Mouse (Mus musculus) liver, adult 2 months (tissue): ENCODE results near the gene Syt8. TPM values are rescaled to one million over a fixed set of nuclear protein-coding genes. Genes with fewer than 3 reads are reported as not detected.

ENCODE experiments used
- DNase-seq: peaks from one replicate; pipeline ENCODE4 v3.0.0-alpha.2; 2011; ENCODE audit warnings: low read depth, low spot score; ENCODE audit errors: extremely low read depth
- H3K27ac ChIP-seq: fragments of 200-500 bp; replicated peaks from 2 replicates; pipeline ENCODE4 v1.5.1; 2012; ENCODE audit warnings: low read depth, mild to moderate bottlenecking, control low read depth, inconsistent platforms, low read length; ENCODE audit not compliant: insufficient read depth
- H3K27me3 ChIP-seq: fragments of 200-500 bp; 2 replicates; pipeline ENCODE4 v1.6.1; 2012; ENCODE audit warnings: mild to moderate bottlenecking, moderate library complexity, low read length, inconsistent platforms; ENCODE audit not compliant: control insufficient read depth, insufficient read depth
- H3K36me3 ChIP-seq: fragments of 200-500 bp; 2 replicates; pipeline ENCODE4 v1.6.1; 2012; ENCODE audit warnings: low read length, inconsistent platforms; ENCODE audit not compliant: control insufficient read depth, insufficient read depth
- H3K4me1 ChIP-seq: fragments of 200-500 bp; 2 replicates; pipeline ENCODE4 v1.6.1; 2011; ENCODE audit warnings: low read length; ENCODE audit not compliant: control insufficient read depth, insufficient read depth
- H3K4me3 ChIP-seq: fragments of 200-500 bp; 2 replicates; pipeline ENCODE4 v1.5.1; 2011; ENCODE audit warnings: low read depth, mild to moderate bottlenecking, control low read depth, low read length, moderate library complexity; ENCODE audit not compliant: insufficient read depth
- H3K79me2 ChIP-seq: fragments of 200-500 bp; 2 replicates; pipeline ENCODE4 v1.6.1; 2012; ENCODE audit warnings: inconsistent platforms, mild to moderate bottlenecking, low read length, moderate library complexity; ENCODE audit not compliant: control insufficient read depth, insufficient read depth
- H3K9ac ChIP-seq: fragments of 200-500 bp; 2 replicates; pipeline ENCODE4 v1.6.1; 2012; ENCODE audit warnings: low read depth, mild to moderate bottlenecking, control low read depth, inconsistent platforms, low read length
- CTCF ChIP-seq: fragments of 200-500 bp; IDR thresholded peaks from 2 replicates; pipeline ENCODE4 v1.5.1; 2011; ENCODE audit warnings: low read depth, low read length, control low read depth
- POLR2A ChIP-seq: fragments of 200-500 bp; IDR thresholded peaks from 2 replicates; pipeline ENCODE4 v1.6.1; 2011; ENCODE audit warnings: low read length, control low read depth; ENCODE audit not compliant: insufficient read depth; ENCODE audit errors: extremely low read depth
- WGBS: fragments of 180-500 bp; shearing (Covaris S2); methylation state at CpG from one replicate; pipeline ENCODE4 v1.1.7; 2018; 5-methylcytosine and 5-hydroxymethylcytosine counted together
- polyA plus RNA-seq: library from polyadenylated mRNA; depleted of rRNA; stranded (reverse); fragments of >200 nt; gene quantifications from 2 replicates; pipeline ENCODE4 v1.2.3, GENCODE M21; 2012; rRNA removed
- total RNA-seq: library from RNA; depleted of rRNA; stranded (reverse); fragments of >200 nt; gene quantifications from 2 replicates; pipeline ENCODE4 v1.2.3, GENCODE M21; 2014; rRNA removed

The Syt8 gene
- total RNA-seq, result not detected in 2 replicates
- polyA plus RNA-seq, result not detected in 2 replicates

DNA sequence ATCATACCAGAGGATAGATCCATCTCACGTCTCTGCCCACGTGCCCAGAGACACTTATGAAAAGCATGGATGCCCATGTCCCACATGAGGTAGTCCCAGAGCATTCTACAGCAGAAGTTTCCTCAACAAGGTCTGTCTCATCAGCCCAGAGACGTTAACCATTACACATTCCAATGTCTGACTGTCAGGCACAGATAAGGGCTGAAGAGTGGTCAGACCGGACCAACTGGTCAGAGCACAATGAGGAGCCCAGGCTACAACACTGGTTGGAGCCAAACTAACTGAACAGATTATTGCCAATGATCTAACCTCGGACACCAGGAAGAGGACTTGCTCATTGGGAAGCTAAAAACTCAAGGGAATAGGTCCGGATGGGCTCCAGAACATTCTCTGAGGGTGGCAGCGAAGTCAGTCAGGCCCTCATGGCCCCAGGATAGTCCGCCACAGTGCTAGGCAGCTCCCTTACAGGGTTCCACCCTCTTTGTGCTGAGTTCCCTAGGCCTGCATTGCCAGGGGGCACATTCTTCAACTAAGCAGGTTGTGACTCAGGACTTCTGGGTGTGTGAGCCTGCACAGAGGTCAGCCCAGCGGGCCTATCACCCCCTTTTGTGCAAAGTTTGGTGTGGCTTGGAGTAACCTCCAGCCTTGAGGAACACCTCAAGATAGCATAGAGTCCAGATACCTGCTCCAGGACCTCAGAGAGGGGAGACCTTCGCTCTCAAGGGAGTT is at the start of gene Syt8:
Gene Syt8, plus strand, starts transcription at position 714 of the 729 bp plus-strand sequence.
- no peak for TF ChIP-seq POLR2A
- no peak for TF ChIP-seq CTCF
- Histone ChIP-seq H3K27me3 (no peaks in the 10 kb centered on the region), H3K79me2 (no peaks in the 10 kb centered on the region), H3K9ac (no peak within 1 kb of the TSS), H3K4me1 (no peaks in the 10 kb centered on the region), H3K4me3 (no peak within 1 kb of the TSS), H3K27ac (no peak within 1 kb of the TSS), H3K36me3 (no peaks in the 10 kb centered on the region)
- 74% methylated on average over 10 of the region's 10 CpGs for WGBS
- DNase-seq, result no peak

DNA sequence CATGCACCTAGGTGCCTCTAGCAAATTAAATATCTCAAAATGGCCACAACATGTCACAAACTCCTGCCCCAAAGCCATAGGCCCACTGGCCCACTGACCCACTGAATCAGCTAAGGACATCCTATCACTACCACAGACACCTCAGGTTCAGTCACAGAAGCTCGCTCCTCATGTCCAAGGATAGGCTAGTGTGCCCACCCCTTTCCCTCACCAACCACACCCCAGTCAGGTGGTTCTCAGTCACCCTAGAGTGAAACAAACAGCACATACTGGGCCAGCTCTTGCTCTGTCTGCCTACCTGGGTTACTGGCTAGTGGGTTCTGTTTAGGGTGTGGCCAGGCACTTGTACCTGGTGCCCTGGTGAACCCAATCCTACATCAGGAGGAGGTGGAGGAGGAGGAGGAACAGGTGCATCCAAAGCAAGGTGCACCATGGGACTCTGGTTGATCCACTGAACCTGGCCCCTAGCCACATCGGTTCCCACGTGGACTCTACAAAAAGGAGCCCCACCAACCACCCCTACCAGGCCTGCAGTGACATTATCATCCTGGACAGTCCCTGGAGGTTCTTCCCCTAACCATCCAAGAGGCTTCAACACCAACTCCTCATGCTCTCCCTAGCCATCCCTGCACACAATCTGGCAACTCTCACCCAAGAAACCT is 48.8 kb upstream of the Syt8 start:
- Histone ChIP-seq H3K4me1 (peaks cover 14% of the 10 kb centered on the region), H3K27me3 (no peaks in the 10 kb centered on the region), H3K4me3 (peak overlapping the region; percentile 78), H3K27ac (0 out of 2 replicates have a peak overlapping the region, but pooled peaks have one; percentile 18), H3K79me2 (peaks cover 17% of the 10 kb centered on the region; the same call in 1 of the 2 replicates), H3K36me3 (peaks cover 28% of the 10 kb centered on the region), H3K9ac (peak overlapping the region; percentile 50)
- WGBS, result 66% methylated on average over 3 of the region's 3 CpGs
- DNase-seq, result no peak
- TF ChIP-seq CTCF, result no peak
- TF ChIP-seq POLR2A, result no peak

DNA sequence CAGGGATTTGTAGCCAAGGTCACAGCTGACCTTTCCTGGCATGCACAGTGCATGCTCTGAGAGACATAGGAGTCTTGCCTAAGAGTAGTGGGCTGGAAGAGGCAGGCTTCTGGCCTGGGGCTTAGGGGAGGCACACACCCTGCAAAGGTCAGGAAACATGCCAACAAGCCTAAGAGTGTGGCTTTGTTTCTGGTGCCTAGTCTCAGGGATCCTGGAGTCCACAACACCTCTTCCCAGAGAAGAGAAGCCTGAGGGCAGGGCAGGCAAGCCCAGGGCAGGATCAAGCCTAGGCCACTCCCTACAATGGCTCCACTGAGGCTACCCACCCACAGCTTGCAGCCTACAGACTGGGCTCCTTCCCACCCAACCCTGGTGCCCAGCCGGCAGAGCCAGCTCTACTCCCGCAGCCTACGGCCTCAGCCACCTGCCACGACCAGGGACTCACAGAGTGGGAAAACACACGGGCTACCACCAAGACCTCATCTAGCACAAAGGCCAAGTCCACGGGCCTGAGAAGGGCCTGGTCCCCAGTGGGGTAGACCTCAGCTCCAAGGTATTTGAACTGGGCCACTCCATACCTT is 47.9 kb upstream of the Syt8 start:
- H3K4me3 ChIP-seq, result peak overlapping the region; percentile 78
- H3K4me1 ChIP-seq, result peaks cover 14% of the 10 kb centered on the region
- peaks cover 27% of the 10 kb centered on the region for H3K36me3 ChIP-seq
- H3K27me3 ChIP-seq, result no peaks in the 10 kb centered on the region
- H3K9ac ChIP-seq, result peak overlapping the region; percentile 87
- peaks cover 17% of the 10 kb centered on the region; the same call in 1 of the 2 replicates for H3K79me2 ChIP-seq
- peak; percentile 84 for DNase-seq
- H3K27ac ChIP-seq, result peak overlapping the region; percentile 78
- TF ChIP-seq POLR2A (0 out of 2 replicates have a peak, but pooled peaks have one; percentile 24), CTCF (no peak)
- 3% methylated on average over 6 of the region's 6 CpGs for WGBS

DNA sequence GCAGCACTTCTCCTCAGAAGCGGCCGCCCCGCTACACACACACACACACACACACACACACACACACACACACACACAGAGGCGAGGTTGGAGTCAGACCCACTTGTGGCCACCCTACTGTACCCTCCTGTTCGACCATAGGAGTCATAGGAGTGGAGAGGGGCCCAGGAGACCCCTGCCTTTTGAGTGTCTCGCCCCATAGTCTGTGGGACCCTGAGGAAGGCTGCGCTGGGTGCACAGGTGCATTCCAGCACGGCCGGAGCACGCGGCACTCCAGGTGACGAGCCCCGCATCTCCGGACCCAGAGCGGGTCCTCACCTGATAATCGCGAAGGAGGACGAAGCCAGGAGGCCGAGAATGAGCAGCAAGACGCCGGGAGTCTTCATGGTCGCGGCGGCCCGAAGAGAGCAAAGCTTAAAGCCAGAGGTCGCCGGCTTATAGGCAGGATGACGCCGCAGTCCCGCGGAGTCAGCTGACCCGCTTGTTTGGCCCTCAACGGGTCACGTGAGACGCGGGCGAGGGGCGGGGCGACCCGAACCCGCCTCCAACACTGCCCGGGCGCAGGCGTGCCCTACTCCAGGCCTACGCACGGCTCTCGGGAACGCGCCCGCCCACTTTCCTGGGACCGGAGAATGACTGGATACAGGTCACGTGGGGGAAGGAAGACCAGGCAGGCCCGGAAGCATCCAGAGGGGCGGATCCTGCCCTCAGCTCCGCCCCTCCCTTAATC is 47.1 kb upstream of the Syt8 start, which contains the start of gene Ctsd:
Gene Ctsd, minus strand, starts transcription at position 620 of the 730 bp plus-strand sequence.
- H3K79me2 ChIP-seq, result peaks cover 17% of the 10 kb centered on the region; the same call in 1 of the 2 replicates
- under 1% methylated on average over 55 of the region's 55 CpGs for WGBS
- H3K36me3 ChIP-seq, result peaks cover 21% of the 10 kb centered on the region
- peak within 1 kb of the TSS; percentile 87 for H3K9ac ChIP-seq
- peak; percentile 88 for DNase-seq
- peaks cover 14% of the 10 kb centered on the region for H3K4me1 ChIP-seq
- H3K27me3 ChIP-seq, result no peaks in the 10 kb centered on the region
- TF ChIP-seq POLR2A (peak; percentile 93), CTCF (no peak)
- H3K4me3 ChIP-seq, result peak within 1 kb of the TSS; percentile 78
- peak within 1 kb of the TSS; percentile 78 for H3K27ac ChIP-seq

DNA sequence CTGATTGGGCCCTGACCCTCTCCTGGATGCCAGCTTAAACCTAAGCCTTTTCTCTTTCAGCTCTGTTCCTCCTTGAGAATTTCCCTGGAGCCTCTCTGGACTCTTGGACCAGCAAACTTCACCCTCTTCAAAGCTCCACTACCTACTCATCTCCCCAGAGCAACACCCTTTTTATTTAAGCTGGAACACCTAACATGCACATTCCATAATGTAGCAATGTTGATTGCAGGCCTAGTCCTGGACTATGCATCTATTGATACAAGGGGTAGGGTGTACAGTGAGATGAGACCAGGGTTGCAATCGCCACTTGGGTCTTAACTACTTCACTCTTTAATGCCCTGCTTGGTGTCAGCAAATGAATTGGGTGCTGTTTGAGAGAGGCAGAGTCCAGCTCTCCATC is 46.5 kb upstream of the Syt8 start:
- H3K9ac ChIP-seq, result no peak overlapping the region
- WGBS, result 98% methylated on average over 1 of the region's 1 CpGs
- TF ChIP-seq POLR2A, result no peak
- TF ChIP-seq CTCF, result no peak
- no peaks in the 10 kb centered on the region for H3K27me3 ChIP-seq
- no peak for DNase-seq
- H3K4me3 ChIP-seq, result no peak overlapping the region
- peaks cover 15% of the 10 kb centered on the region for H3K36me3 ChIP-seq
- peak overlapping the region; percentile 7; the same call in 1 of the 2 replicates for H3K27ac ChIP-seq
- H3K79me2 ChIP-seq, result peaks cover 17% of the 10 kb centered on the region; the same call in 1 of the 2 replicates
- peaks cover 14% of the 10 kb centered on the region for H3K4me1 ChIP-seq
